Mouse (Mus musculus) cerebellum, adult 8-10 months (tissue): ENCODE data around the gene Hist1h3i.
A peak's percentile ranks its signal among the peaks of the same experiment; 100 is the strongest.
"Not testable (repeated sequence)": the region's sequence is repeated elsewhere in the genome, so short reads cannot be mapped to it uniquely, and the experiment has no call there.

Experiments
- DNase-seq: peaks from one replicate; pipeline ENCODE4 v3.0.0; 2022

Hist1h3i gene

GRCm38 (mm10) chr13:21782361-21783254 is 562 bp downstream of the Hist1h3i start:
- DNase-seq: peak; percentile 40

GRCm38 (mm10) chr13:21781639-21782038 is 1.5 kb downstream of the Hist1h3i start:
- no peak for DNase-seq

- DNase-seq: no peak
Measured at GRCm38 (mm10) chr13:21781021-21781555, 2.1 kb downstream of the Hist1h3i start.

GRCm38 (mm10) chr13:21779767-21780731 is 3.1 kb downstream of the Hist1h3i start, which contains the start of gene Hist1h1b:
Gene Hist1h1b, minus strand, starts transcription at chr13:21780625.
- peak; percentile 74 for DNase-seq

- peak; percentile 53 for DNase-seq
Measured at GRCm38 (mm10) chr13:21778814-21779766, 4.1 kb downstream of the Hist1h3i start.

GRCm38 (mm10) chr13:21755707-21756106 is 27.5 kb downstream of the Hist1h3i start:
- no peak for DNase-seq

- not testable (repeated sequence) for DNase-seq
Measured at GRCm38 (mm10) chr13:21754294-21755001, 28.7 kb downstream of the Hist1h3i start.

GRCm38 (mm10) chr13:21753524-21754285 is 29.5 kb downstream of the Hist1h3i start, which contains the start of the genes Hist1h2ak and Hist1h2bn:
Gene Hist1h2ak, minus strand, starts transcription at chr13:21753827.
Gene Hist1h2bn, plus strand, starts transcription at chr13:21754123.
- DNase-seq: peak; percentile 67

- no peak for DNase-seq
Measured at GRCm38 (mm10) chr13:21753051-21753523, 30.1 kb downstream of the Hist1h3i start.

- no peak for DNase-seq
Measured at GRCm38 (mm10) chr13:21752356-21752755, 30.8 kb downstream of the Hist1h3i start.

- DNase-seq: no peak
Measured at GRCm38 (mm10) chr13:21751827-21752226, 31.3 kb downstream of the Hist1h3i start.

GRCm38 (mm10) chr13:21751417-21751816 is 31.8 kb downstream of the Hist1h3i start:
- DNase-seq: no peak

- DNase-seq: peak; percentile 94
Measured at GRCm38 (mm10) chr13:21750159-21751017, 32.8 kb downstream of the Hist1h3i start, which contains the start of gene Hist1h4k. Gene Hist1h4k, minus strand, starts transcription at chr13:21750505.

- no peak for DNase-seq
Measured at GRCm38 (mm10) chr13:21749387-21750158, 33.6 kb downstream of the Hist1h3i start.

- no peak for DNase-seq
Measured at GRCm38 (mm10) chr13:21745006-21745405, 38.2 kb downstream of the Hist1h3i start.

GRCm38 (mm10) chr13:21734906-21735767 is 48.0 kb downstream of the Hist1h3i start, which contains the start of gene Hist1h4j:
Gene Hist1h4j, plus strand, starts transcription at chr13:21735064.
- peak; percentile 78 for DNase-seq
